ENCODE assay signal across 16 mouse cellular contexts in genomic region chr6:34682126-34682525, GRCm38 (mm10).
DNase-seq lines count a peak whose midpoint lies in the region; ATAC-seq and TF ChIP-seq lines count a peak whose summit lies in the region.
"Had no signal": no experiment of that assay in that cellular context is flagged by ENCODE, and none has a peak within 500 bp of the region (broad histone marks: within the 10 kb centered on the region; RNA-seq: fewer than 3 reads in every experiment).

No protein-coding gene starts in this region.

- no peak overlapping the region for H3K4me3 ChIP-seq in heart, embryonic 15.5 days
- H3K4me3 ChIP-seq in embryonic fibroblast, embryonic 13.5 days (ENCODE audit: insufficient read depth, low read length): no peak overlapping the region
- H3K4me3 ChIP-seq in limb, embryonic 10.5 days: no peak overlapping the region
- H3K4me3 ChIP-seq: hindbrain, embryonic 12.5 days; layer of hippocampus, adult 2 months; neural tube, embryonic 12.5 days had no signal

- no peak overlapping the region for H3K9ac ChIP-seq in heart, embryonic 15.5 days
- H3K9ac ChIP-seq: hindbrain, embryonic 12.5 days; neural tube, embryonic 12.5 days had no signal

- H3K9me3 ChIP-seq in heart, embryonic 15.5 days (replicated peaks): no peaks in the 10 kb centered on the region
- H3K9me3 ChIP-seq in limb, embryonic 10.5 days (replicated peaks): no peaks in the 10 kb centered on the region
- H3K9me3 ChIP-seq: hindbrain, embryonic 12.5 days; neural tube, embryonic 12.5 days had no signal

- H3K27me3 ChIP-seq in heart, embryonic 15.5 days: no peaks in the 10 kb centered on the region
- no peaks in the 10 kb centered on the region for H3K27me3 ChIP-seq in limb, embryonic 10.5 days (ENCODE audit: low read depth, poor library complexity, severe bottlenecking)
- H3K27me3 ChIP-seq: hindbrain, embryonic 12.5 days; neural tube, embryonic 12.5 days had no signal

- peak overlapping the region; percentile 45; the same call in 1 of the 2 replicates for H3K27ac ChIP-seq in heart, embryonic 15.5 days
- peak overlapping the region; percentile 34; the same call in 1 of the 2 replicates for H3K27ac ChIP-seq in embryonic fibroblast, embryonic 13.5 days (ENCODE audit: insufficient read depth, low read length)
- peak overlapping the region; percentile 53; the same call in 1 of the 2 replicates for H3K27ac ChIP-seq in limb, embryonic 10.5 days
- H3K27ac ChIP-seq: hindbrain, embryonic 12.5 days; layer of hippocampus, adult 2 months; macrophage; neural tube, embryonic 12.5 days had no signal

- peaks cover 23% of the 10 kb centered on the region for H3K4me1 ChIP-seq in heart, embryonic 15.5 days (replicated peaks)
- peaks cover 12% of the 10 kb centered on the region for H3K4me1 ChIP-seq in embryonic fibroblast, embryonic 13.5 days (ENCODE audit: control insufficient read depth, insufficient read depth, low read length)
- peaks cover 33% of the 10 kb centered on the region for H3K4me1 ChIP-seq in limb, embryonic 10.5 days
- H3K4me1 ChIP-seq: neural tube, embryonic 12.5 days had no signal

- TF ChIP-seq CTCF in embryonic fibroblast, embryonic 13.5 days (IDR thresholded peaks at IDR 0.05; ENCODE audit: borderline replicate concordance, insufficient read depth, low read length): no peak

- H3K4me2 ChIP-seq in heart, embryonic 15.5 days: no peak overlapping the region
- H3K4me2 ChIP-seq: hindbrain, embryonic 12.5 days; liver, embryonic 11.5 days; neural tube, embryonic 12.5 days had no signal

- no peak for ATAC-seq in heart, embryonic 15.5 days (replicated peaks; ENCODE audit: insufficient number of reproducible peaks, insufficient read depth, low FRiP score, low read depth)
- ATAC-seq: forebrain, embryonic 16.5 days had no signal

- WGBS in heart, embryonic 15.5 days: 47% methylated on average over 8 of the region's 8 CpGs
- WGBS in limb, embryonic 10.5 days: 64% methylated on average over 8 of the region's 8 CpGs

- TF ChIP-seq POLR2A in embryonic fibroblast, embryonic 13.5 days (IDR thresholded peaks at IDR 0.05; ENCODE audit: low read depth, low read length): no peak

- H3K36me3 ChIP-seq in heart, embryonic 15.5 days: no peaks in the 10 kb centered on the region
- no peaks in the 10 kb centered on the region for H3K36me3 ChIP-seq in limb, embryonic 10.5 days
- H3K36me3 ChIP-seq: hindbrain, embryonic 12.5 days; neural tube, embryonic 12.5 days had no signal

- no peak for DNase-seq in heart, adult 9 months (ENCODE audit: low spot score in 2 of 2)
- DNase-seq in lung, postnatal 36 days: peak; percentile 12
- DNase-seq in lung, postnatal 4 days: no peak
- DNase-seq in limb, embryonic 10.5 days (ENCODE audit: low spot score): no peak
- no peak for DNase-seq in right cerebral cortex, postnatal 4 days
- DNase-seq in cerebellum, adult 18-20 months: no peak
- DNase-seq: cerebellum, adult 11-12 months; gastrocnemius, postnatal 14 days had no signal
